Mouse (Mus musculus): ENCODE data around the gene Naa80. TPM values are rescaled to one million over a fixed set of nuclear protein-coding genes. Genes with fewer than 3 reads are reported as not detected.

Gene Naa80
- polyA plus RNA-seq, 1 experiment from 2014 or later = 19.1 TPM

- no peak for ATAC-seq
- Histone ChIP-seq H3K9me3 (no peaks in the 10 kb centered on the region), H3K4me3 (replicated peaks) (no peak overlapping the region), H3K36me3 (peaks cover 84% of the 10 kb centered on the region), H3K4me2 (replicated peaks) (no peak overlapping the region), H3K27ac (peak overlapping the region; percentile 32; the same call in 1 of the 2 replicates), H3K9ac (replicated peaks) (no peak overlapping the region), H3K4me1 (replicated peaks) (peaks cover 29% of the 10 kb centered on the region), H3K27me3 (no peaks in the 10 kb centered on the region)
- WGBS = 89% methylated on average over 6 of the region's 6 CpGs
Observed at GRCm38 (mm10) chr9:107618098-107618497, 39.4 kb downstream of the Naa80 start.

GRCm38 (mm10) chr9:107618778-107619545 lies 40.3 kb downstream of the Naa80 start:
- no peak overlapping the region for H3K9ac ChIP-seq (replicated peaks)
- ATAC-seq = no peak
- H3K4me3 ChIP-seq (replicated peaks) = no peak overlapping the region
- peaks cover 27% of the 10 kb centered on the region for H3K4me1 ChIP-seq (replicated peaks)
- H3K9me3 ChIP-seq = no peaks in the 10 kb centered on the region
- WGBS = 70% methylated on average over 13 of the region's 13 CpGs
- peaks cover 82% of the 10 kb centered on the region for H3K36me3 ChIP-seq
- no peaks in the 10 kb centered on the region for H3K27me3 ChIP-seq
- H3K4me2 ChIP-seq (replicated peaks) = no peak overlapping the region
- peak overlapping the region; percentile 32; the same call in 1 of the 2 replicates for H3K27ac ChIP-seq

- ATAC-seq = no peak
- H3K9ac ChIP-seq (replicated peaks) = no peak overlapping the region
- H3K27ac ChIP-seq = peak overlapping the region; percentile 32; the same call in 1 of the 2 replicates
- 85% methylated on average over 13 of the region's 13 CpGs for WGBS
- H3K36me3 ChIP-seq = peaks cover 82% of the 10 kb centered on the region
- H3K9me3 ChIP-seq = no peaks in the 10 kb centered on the region
- no peak overlapping the region for H3K4me2 ChIP-seq (replicated peaks)
- H3K27me3 ChIP-seq = no peaks in the 10 kb centered on the region
- no peak overlapping the region for H3K4me3 ChIP-seq (replicated peaks)
- H3K4me1 ChIP-seq (replicated peaks) = peaks cover 32% of the 10 kb centered on the region
Observed at GRCm38 (mm10) chr9:107619546-107619879, 40.8 kb downstream of the Naa80 start.

- Histone ChIP-seq H3K9ac (replicated peaks) (no peak overlapping the region), H3K4me1 (replicated peaks) (peaks cover 38% of the 10 kb centered on the region), H3K27ac (no peak overlapping the region), H3K9me3 (no peaks in the 10 kb centered on the region), H3K27me3 (no peaks in the 10 kb centered on the region), H3K4me3 (replicated peaks) (no peak overlapping the region), H3K36me3 (peaks cover 79% of the 10 kb centered on the region), H3K4me2 (replicated peaks) (no peak overlapping the region)
- ATAC-seq = no peak
Observed at GRCm38 (mm10) chr9:107620954-107621353, 42.3 kb downstream of the Naa80 start.

GRCm38 (mm10) chr9:107624539-107624938 lies 45.9 kb downstream of the Naa80 start:
- WGBS = 75% methylated on average over 5 of the region's 5 CpGs
- H3K4me3 ChIP-seq (replicated peaks) = no peak overlapping the region
- no peak overlapping the region for H3K4me2 ChIP-seq (replicated peaks)
- H3K36me3 ChIP-seq = peaks cover 43% of the 10 kb centered on the region
- no peaks in the 10 kb centered on the region for H3K27me3 ChIP-seq
- ATAC-seq = no peak
- H3K4me1 ChIP-seq (replicated peaks) = peaks cover 60% of the 10 kb centered on the region
- H3K27ac ChIP-seq = peak overlapping the region; percentile 61
- no peaks in the 10 kb centered on the region for H3K9me3 ChIP-seq
- H3K9ac ChIP-seq (replicated peaks) = peak overlapping the region; percentile 36

GRCm38 (mm10) chr9:107624951-107625350 lies 46.3 kb downstream of the Naa80 start:
- H3K9ac ChIP-seq (replicated peaks) = peak overlapping the region; percentile 36; the same call in 1 of the 2 replicates

GRCm38 (mm10) chr9:107625351-107626128 lies 46.9 kb downstream of the Naa80 start:
- 84% methylated on average over 12 of the region's 12 CpGs for WGBS
- ATAC-seq = no peak
- Histone ChIP-seq H3K9ac (replicated peaks) (peak overlapping the region; percentile 71; the same call in 1 of the 2 replicates), H3K4me1 (replicated peaks) (peaks cover 66% of the 10 kb centered on the region), H3K4me3 (replicated peaks) (no peak overlapping the region), H3K27ac (peak overlapping the region; percentile 98), H3K9me3 (no peaks in the 10 kb centered on the region), H3K4me2 (replicated peaks) (no peak overlapping the region), H3K36me3 (peaks cover 33% of the 10 kb centered on the region), H3K27me3 (no peaks in the 10 kb centered on the region)

More at GRCm38 (mm10) chr9:107624951-107625350, 46.3 kb downstream of the Naa80 start:
- Histone ChIP-seq H3K27ac (peak overlapping the region; percentile 61), H3K4me3 (replicated peaks) (no peak overlapping the region), H3K4me1 (replicated peaks) (peaks cover 60% of the 10 kb centered on the region), H3K9me3 (no peaks in the 10 kb centered on the region), H3K36me3 (peaks cover 39% of the 10 kb centered on the region), H3K4me2 (replicated peaks) (no peak overlapping the region), H3K27me3 (no peaks in the 10 kb centered on the region)
- ATAC-seq = no peak
- WGBS = 74% methylated on average over 3 of the region's 3 CpGs

- Histone ChIP-seq H3K9ac (replicated peaks) (peak overlapping the region; percentile 71), H3K4me1 (replicated peaks) (peaks cover 74% of the 10 kb centered on the region), H3K4me3 (replicated peaks) (peak overlapping the region; percentile 26), H3K9me3 (no peaks in the 10 kb centered on the region), H3K27me3 (no peaks in the 10 kb centered on the region), H3K4me2 (replicated peaks) (peak overlapping the region; percentile 90), H3K27ac (peak overlapping the region; percentile 98), H3K36me3 (peaks cover 31% of the 10 kb centered on the region)
- peak; percentile 62 for ATAC-seq
- 24% methylated on average over 15 of the region's 15 CpGs for WGBS
Observed at GRCm38 (mm10) chr9:107626158-107626843, 47.6 kb downstream of the Naa80 start.

- Histone ChIP-seq H3K4me2 (replicated peaks) (peak overlapping the region; percentile 90), H3K27ac (peak overlapping the region; percentile 98), H3K4me1 (replicated peaks) (peaks cover 80% of the 10 kb centered on the region), H3K9ac (replicated peaks) (peak overlapping the region; percentile 71), H3K9me3 (no peaks in the 10 kb centered on the region), H3K4me3 (replicated peaks) (peak overlapping the region; percentile 26), H3K27me3 (no peaks in the 10 kb centered on the region), H3K36me3 (peaks cover 31% of the 10 kb centered on the region)
- WGBS = 0% methylated on average over 2 of the region's 2 CpGs
- ATAC-seq = peak; percentile 76
Observed at GRCm38 (mm10) chr9:107626844-107627277, 48.2 kb downstream of the Naa80 start.

- H3K36me3 ChIP-seq = peaks cover 24% of the 10 kb centered on the region
- peak overlapping the region; percentile 98 for H3K27ac ChIP-seq
- ATAC-seq = no peak
- no peaks in the 10 kb centered on the region for H3K27me3 ChIP-seq
- H3K9ac ChIP-seq (replicated peaks) = peak overlapping the region; percentile 71
- H3K4me1 ChIP-seq (replicated peaks) = peaks cover 87% of the 10 kb centered on the region
- peak overlapping the region; percentile 90 for H3K4me2 ChIP-seq (replicated peaks)
- 11% methylated on average over 20 of the region's 20 CpGs for WGBS
- peak overlapping the region; percentile 9; the same call in 1 of the 2 replicates for H3K4me3 ChIP-seq (replicated peaks)
- no peaks in the 10 kb centered on the region for H3K9me3 ChIP-seq
Observed at GRCm38 (mm10) chr9:107627387-107628255, 48.9 kb downstream of the Naa80 start.
